Mouse (Mus musculus): ENCODE results near the gene Sirt3. TPM values are rescaled to one million over a fixed set of nuclear protein-coding genes. Genes with fewer than 3 reads are reported as not detected.
"Not testable (repeated sequence)": the region's sequence is repeated elsewhere in the genome, so short reads cannot be mapped to it uniquely, and the experiment has no call there.

Gene Sirt3
- polyA plus RNA-seq, 1 experiment: 17.4 TPM

- H3K36me3 ChIP-seq (ENCODE audit: control insufficient read depth, insufficient read depth): peaks cover 16% of the 10 kb centered on the region
- H3ac ChIP-seq (ENCODE audit: control insufficient read depth, insufficient read length, low read depth): no peak overlapping the region
- no peaks in the 10 kb centered on the region for H3K79me2 ChIP-seq (ENCODE audit: control insufficient read depth, insufficient read depth)
- no peak overlapping the region for H3K4me3 ChIP-seq (ENCODE audit: insufficient read depth, poor library complexity, severe bottlenecking)
- no peaks in the 10 kb centered on the region for H3K27me3 ChIP-seq (ENCODE audit: control insufficient read depth, insufficient read depth, insufficient read length)
- no peaks in the 10 kb centered on the region for H3K79me3 ChIP-seq (ENCODE audit: low read depth)
- no peak for TF ChIP-seq MAX (IDR thresholded peaks at IDR 0.05)
- no peak for TF ChIP-seq FOSL1 (IDR thresholded peaks at IDR 0.05; ENCODE audit: insufficient read depth, low read length, poor library complexity, severe bottlenecking)
- no peak for TF ChIP-seq CEBPB (IDR thresholded peaks at IDR 0.05; ENCODE audit: low read depth)
- TF ChIP-seq USF1 (IDR thresholded peaks at IDR 0.05; ENCODE audit: low read depth): no peak
- TF ChIP-seq CTCF (IDR thresholded peaks at IDR 0.05; ENCODE audit: control insufficient read depth, insufficient read depth, insufficient read length): no peak
Measured at GRCm38 (mm10) chr7:140902036-140902875, 20.1 kb upstream of the Sirt3 start.

- Histone ChIP-seq H3K36me3 (ENCODE audit: control insufficient read depth, insufficient read depth) (peaks cover 32% of the 10 kb centered on the region), H3K79me2 (ENCODE audit: control insufficient read depth, insufficient read depth) (no peaks in the 10 kb centered on the region), H3K79me3 (ENCODE audit: low read depth) (no peaks in the 10 kb centered on the region), H3K27me3 (ENCODE audit: control insufficient read depth, insufficient read depth, insufficient read length) (no peaks in the 10 kb centered on the region), H3K4me3 (ENCODE audit: insufficient read depth, poor library complexity, severe bottlenecking) (no peak within 1 kb of the TSS), H3ac (ENCODE audit: control insufficient read depth, insufficient read length, low read depth) (no peak within 1 kb of the TSS)
- TF ChIP-seq CTCF (IDR thresholded peaks at IDR 0.05; ENCODE audit: control insufficient read depth, insufficient read depth, insufficient read length) (no peak), CEBPB (IDR thresholded peaks at IDR 0.05; ENCODE audit: low read depth) (no peak), USF1 (IDR thresholded peaks at IDR 0.05; ENCODE audit: low read depth) (no peak), MYOD1 (IDR thresholded peaks at IDR 0.05; ENCODE audit: control insufficient read depth, insufficient read length, low read depth) (no peak), MAX (IDR thresholded peaks at IDR 0.05) (no peak)
Measured at GRCm38 (mm10) chr7:140900220-140900619, 18.1 kb upstream of the Sirt3 start, which contains the start of gene Cox8b. Gene Cox8b, minus strand, starts transcription at chr7:140900446.

GRCm38 (mm10) chr7:140899121-140899520, 17.0 kb upstream of the Sirt3 start:
- no peak for TF ChIP-seq MYOG (IDR thresholded peaks at IDR 0.05; ENCODE audit: control insufficient read depth, extremely low read depth, insufficient read length)
- Histone ChIP-seq H3K4me3 (ENCODE audit: insufficient read depth, poor library complexity, severe bottlenecking) (no peak overlapping the region), H3ac (ENCODE audit: control insufficient read depth, insufficient read length, low read depth) (no peak overlapping the region), H3K36me3 (ENCODE audit: control insufficient read depth, insufficient read depth) (peaks cover 40% of the 10 kb centered on the region), H3K79me2 (ENCODE audit: control insufficient read depth, insufficient read depth) (no peaks in the 10 kb centered on the region), H3K79me3 (ENCODE audit: low read depth) (no peaks in the 10 kb centered on the region), H3K27me3 (ENCODE audit: control insufficient read depth, insufficient read depth, insufficient read length) (no peaks in the 10 kb centered on the region)

GRCm38 (mm10) chr7:140897863-140898262, 15.8 kb upstream of the Sirt3 start:
- Histone ChIP-seq H3K27me3 (ENCODE audit: control insufficient read depth, insufficient read depth, insufficient read length) (no peaks in the 10 kb centered on the region), H3K4me3 (ENCODE audit: insufficient read depth, poor library complexity, severe bottlenecking) (no peak overlapping the region), H3ac (ENCODE audit: control insufficient read depth, insufficient read length, low read depth) (no peak overlapping the region), H3K79me2 (ENCODE audit: control insufficient read depth, insufficient read depth) (no peaks in the 10 kb centered on the region), H3K79me3 (ENCODE audit: low read depth) (no peaks in the 10 kb centered on the region), H3K36me3 (ENCODE audit: control insufficient read depth, insufficient read depth) (peaks cover 46% of the 10 kb centered on the region)
- TF ChIP-seq USF1 (IDR thresholded peaks at IDR 0.05; ENCODE audit: low read depth) (no peak), CTCF (IDR thresholded peaks at IDR 0.05; ENCODE audit: control insufficient read depth, insufficient read depth, insufficient read length) (no peak), FOSL1 (IDR thresholded peaks at IDR 0.05; ENCODE audit: insufficient read depth, low read length, poor library complexity, severe bottlenecking) (no peak)

- no peaks in the 10 kb centered on the region for H3K27me3 ChIP-seq (ENCODE audit: control insufficient read depth, insufficient read depth, insufficient read length)
- H3K36me3 ChIP-seq (ENCODE audit: control insufficient read depth, insufficient read depth): peaks cover 60% of the 10 kb centered on the region
- H3K79me3 ChIP-seq (ENCODE audit: low read depth): no peaks in the 10 kb centered on the region
- H3K4me3 ChIP-seq (ENCODE audit: insufficient read depth, poor library complexity, severe bottlenecking): no peak overlapping the region
- TF ChIP-seq USF1 (IDR thresholded peaks at IDR 0.05; ENCODE audit: low read depth): no peak
- no peak for TF ChIP-seq CEBPB (IDR thresholded peaks at IDR 0.05; ENCODE audit: low read depth)
- TF ChIP-seq MYOD1 (IDR thresholded peaks at IDR 0.05; ENCODE audit: control insufficient read depth, insufficient read length, low read depth): no peak
- TF ChIP-seq MAX (IDR thresholded peaks at IDR 0.05): no peak
- no peak for TF ChIP-seq FOSL1 (IDR thresholded peaks at IDR 0.05; ENCODE audit: insufficient read depth, low read length, poor library complexity, severe bottlenecking)
- no peak for TF ChIP-seq CTCF (IDR thresholded peaks at IDR 0.05; ENCODE audit: control insufficient read depth, insufficient read depth, insufficient read length)
- TF ChIP-seq MYOG (IDR thresholded peaks at IDR 0.05; ENCODE audit: control insufficient read depth, extremely low read depth, insufficient read length): no peak
- no peak overlapping the region for H3ac ChIP-seq (ENCODE audit: control insufficient read depth, insufficient read length, low read depth)
- no peaks in the 10 kb centered on the region for H3K79me2 ChIP-seq (ENCODE audit: control insufficient read depth, insufficient read depth)
Measured at GRCm38 (mm10) chr7:140894611-140895010, 12.5 kb upstream of the Sirt3 start.

- Histone ChIP-seq H3K36me3 (ENCODE audit: control insufficient read depth, insufficient read depth) (peaks cover 66% of the 10 kb centered on the region), H3K79me2 (ENCODE audit: control insufficient read depth, insufficient read depth) (no peaks in the 10 kb centered on the region), H3K27me3 (ENCODE audit: control insufficient read depth, insufficient read depth, insufficient read length) (no peaks in the 10 kb centered on the region), H3ac (ENCODE audit: control insufficient read depth, insufficient read length, low read depth) (no peak overlapping the region), H3K4me3 (ENCODE audit: insufficient read depth, poor library complexity, severe bottlenecking) (no peak overlapping the region), H3K79me3 (ENCODE audit: low read depth) (no peaks in the 10 kb centered on the region)
- no peak for TF ChIP-seq MAX (IDR thresholded peaks at IDR 0.05)
- TF ChIP-seq USF1 (IDR thresholded peaks at IDR 0.05; ENCODE audit: low read depth): no peak
Measured at GRCm38 (mm10) chr7:140894031-140894430, 11.9 kb upstream of the Sirt3 start.

GRCm38 (mm10) chr7:140890636-140891035, 8.5 kb upstream of the Sirt3 start:
- H3K36me3 ChIP-seq (ENCODE audit: control insufficient read depth, insufficient read depth): peaks cover 66% of the 10 kb centered on the region
- not testable (repeated sequence) for H3K79me2 ChIP-seq (ENCODE audit: control insufficient read depth, insufficient read depth); H3K79me3 ChIP-seq (ENCODE audit: low read depth); H3K4me3 ChIP-seq (ENCODE audit: insufficient read depth, poor library complexity, severe bottlenecking); H3ac ChIP-seq (ENCODE audit: control insufficient read depth, insufficient read length, low read depth); H3K27me3 ChIP-seq (ENCODE audit: control insufficient read depth, insufficient read depth, insufficient read length)

Data from C2C12 (cell line).